Comparison of ENCODE assay signal across 8 mouse cellular contexts in genomic region chr4:149611376-149612044, GRCm38 (mm10). TPM values are rescaled to one million over a fixed set of nuclear protein-coding genes. Genes with fewer than 3 reads are reported as not detected.
DNase-seq lines count a peak whose midpoint lies in the region; ATAC-seq and TF ChIP-seq lines count a peak whose summit lies in the region.
"Had no signal": no experiment of that assay in that cellular context is flagged by ENCODE, and none has a peak within 500 bp of the region (broad histone marks: within the 10 kb centered on the region; RNA-seq: fewer than 3 reads in every experiment).

No protein-coding gene starts in this region.

- no peaks in the 10 kb centered on the region for H3K27me3 ChIP-seq in intestine, postnatal 0 days (replicated peaks; ENCODE audit: control insufficient read depth, insufficient read depth, low read length)
- no peaks in the 10 kb centered on the region for H3K27me3 ChIP-seq in intestine, embryonic 15.5 days (replicated peaks)
- no peaks in the 10 kb centered on the region for H3K27me3 ChIP-seq in splenic B cell, adult 2 months (ENCODE audit: control insufficient read depth, insufficient read depth, low read length, poor library complexity, severe bottlenecking)
- H3K27me3 ChIP-seq: limb, embryonic 13.5 days had no signal

- no peak for ATAC-seq in intestine, postnatal 0 days
- no peak for ATAC-seq in intestine, embryonic 15.5 days

- DNase-seq in urinary bladder, postnatal 25 days (ENCODE audit: low spot score): peak; percentile 48
- no peak for DNase-seq in urinary bladder, postnatal 4 days (ENCODE audit: low spot score in 2 of 2)
- peak; percentile 21 for DNase-seq in c-Kit-positive CD71-positive TER-119-positive erythroid progenitor cells, embryonic 14.5 days (ENCODE audit: low spot score)
- peak; percentile 77 for DNase-seq in kidney, postnatal 10 days
- peak; percentile 64 for DNase-seq in splenic B cell, adult 2 months (ENCODE audit: low read depth, low spot score)

- H3K4me1 ChIP-seq in intestine, postnatal 0 days (replicated peaks; ENCODE audit: control insufficient read depth, insufficient read depth, low read length): no peaks in the 10 kb centered on the region; the same call in 1 of the 2 replicates
- H3K4me1 ChIP-seq in intestine, embryonic 15.5 days (replicated peaks): peaks cover 10% of the 10 kb centered on the region

- no peak overlapping the region for H3K4me3 ChIP-seq in intestine, postnatal 0 days (ENCODE audit: low read depth, low read length)
- H3K4me3 ChIP-seq in intestine, embryonic 15.5 days (replicated peaks): no peak overlapping the region
- H3K4me3 ChIP-seq: limb, embryonic 13.5 days had no signal

- H3K27ac ChIP-seq in intestine, postnatal 0 days (ENCODE audit: low read depth, low read length): no peak overlapping the region
- no peak overlapping the region for H3K27ac ChIP-seq in intestine, embryonic 15.5 days
- H3K27ac ChIP-seq: limb, embryonic 13.5 days had no signal

- H3K9me3 ChIP-seq in intestine, postnatal 0 days (ENCODE audit: control insufficient read depth): no peaks in the 10 kb centered on the region
- no peaks in the 10 kb centered on the region for H3K9me3 ChIP-seq in intestine, embryonic 15.5 days

- H3K4me2 ChIP-seq in intestine, postnatal 0 days (replicated peaks; ENCODE audit: low read depth): no peak overlapping the region
- H3K4me2 ChIP-seq in intestine, embryonic 15.5 days (replicated peaks): no peak overlapping the region
- H3K4me2 ChIP-seq: limb, embryonic 13.5 days had no signal

- peak; percentile 91 for TF ChIP-seq CTCF in intestine, postnatal 0 days (IDR thresholded peaks at IDR 0.05; ENCODE audit: low read depth)

- H3K36me3 ChIP-seq in intestine, postnatal 0 days (ENCODE audit: control insufficient read depth, insufficient read depth): peaks cover 15% of the 10 kb centered on the region; the same call in 1 of the 2 replicates
- no peaks in the 10 kb centered on the region for H3K36me3 ChIP-seq in intestine, embryonic 15.5 days
- H3K36me3 ChIP-seq in splenic B cell, adult 2 months (ENCODE audit: control insufficient read depth, insufficient read depth, low read length, poor library complexity, severe bottlenecking): no peaks in the 10 kb centered on the region

- 50% methylated on average over 10 of the region's 10 CpGs for WGBS in intestine, postnatal 0 days
- WGBS in intestine, embryonic 15.5 days: 50% methylated on average over 10 of the region's 10 CpGs

- H3K9ac ChIP-seq in intestine, postnatal 0 days (ENCODE audit: low read depth, low read length): no peak overlapping the region
- no peak overlapping the region for H3K9ac ChIP-seq in intestine, embryonic 15.5 days
- H3K9ac ChIP-seq: limb, embryonic 13.5 days had no signal

RNA-seq across cellular contexts. Expression of gene Clstn1, which starts 25.2 kb away (rescaled TPM):
- 34.3 and 34.7 TPM in 2 replicates for polyA plus RNA-seq in intestine, postnatal 0 days (2015; fragmentation: Nextera tagmentation; extraction: Ambion mirVana)
- 40.9 and 42.4 TPM in 2 replicates for polyA plus RNA-seq in intestine, embryonic 15.5 days (2015; fragmentation: Nextera tagmentation; extraction: Ambion mirVana)

Comparison
In these comparisons a context has a peak if more than half of its experiments do, and no peak if none do; other contexts are left out.
1. DNase-seq: peak in urinary bladder, postnatal 25 days (single experiment), c-Kit-positive CD71-positive TER-119-positive erythroid progenitor cells, embryonic 14.5 days (single experiment), kidney, postnatal 10 days (single experiment) and splenic B cell, adult 2 months (single experiment); none in urinary bladder, postnatal 4 days (0 of 2).